Mouse (Mus musculus) liver, adult 2 months (tissue): ENCODE measurements at regions not wholly inside any gene's neighbourhood (a gene's known extent, or its start where the extent isn't known, plus 50 kb on each side); places are given as distances from the start of the nearest gene placed in this dataset.

Experiments
- DNase-seq: peaks from one replicate; pipeline ENCODE4 v3.0.0-alpha.2; 2011; ENCODE audit warnings: low read depth, low spot score; ENCODE audit errors: extremely low read depth
- H3K27ac ChIP-seq: fragments of 200-500 bp; replicated peaks from 2 replicates; pipeline ENCODE4 v1.5.1; 2012; ENCODE audit warnings: low read depth, mild to moderate bottlenecking, control low read depth, inconsistent platforms, low read length; ENCODE audit not compliant: insufficient read depth
- H3K27me3 ChIP-seq: fragments of 200-500 bp; 2 replicates; pipeline ENCODE4 v1.6.1; 2012; ENCODE audit warnings: mild to moderate bottlenecking, moderate library complexity, low read length, inconsistent platforms; ENCODE audit not compliant: control insufficient read depth, insufficient read depth
- H3K36me3 ChIP-seq: fragments of 200-500 bp; 2 replicates; pipeline ENCODE4 v1.6.1; 2012; ENCODE audit warnings: low read length, inconsistent platforms; ENCODE audit not compliant: control insufficient read depth, insufficient read depth
- H3K4me1 ChIP-seq: fragments of 200-500 bp; 2 replicates; pipeline ENCODE4 v1.6.1; 2011; ENCODE audit warnings: low read length; ENCODE audit not compliant: control insufficient read depth, insufficient read depth
- H3K4me3 ChIP-seq: fragments of 200-500 bp; 2 replicates; pipeline ENCODE4 v1.5.1; 2011; ENCODE audit warnings: low read depth, mild to moderate bottlenecking, control low read depth, low read length, moderate library complexity; ENCODE audit not compliant: insufficient read depth
- H3K79me2 ChIP-seq: fragments of 200-500 bp; 2 replicates; pipeline ENCODE4 v1.6.1; 2012; ENCODE audit warnings: inconsistent platforms, mild to moderate bottlenecking, low read length, moderate library complexity; ENCODE audit not compliant: control insufficient read depth, insufficient read depth
- H3K9ac ChIP-seq: fragments of 200-500 bp; 2 replicates; pipeline ENCODE4 v1.6.1; 2012; ENCODE audit warnings: low read depth, mild to moderate bottlenecking, control low read depth, inconsistent platforms, low read length
- CTCF ChIP-seq: fragments of 200-500 bp; IDR thresholded peaks from 2 replicates; pipeline ENCODE4 v1.5.1; 2011; ENCODE audit warnings: low read depth, low read length, control low read depth
- POLR2A ChIP-seq: fragments of 200-500 bp; IDR thresholded peaks from 2 replicates; pipeline ENCODE4 v1.6.1; 2011; ENCODE audit warnings: low read length, control low read depth; ENCODE audit not compliant: insufficient read depth; ENCODE audit errors: extremely low read depth
- WGBS: fragments of 180-500 bp; shearing (Covaris S2); methylation state at CpG from one replicate; pipeline ENCODE4 v1.1.7; 2018; 5-methylcytosine and 5-hydroxymethylcytosine counted together

GRCm38 (mm10) chr2:75469958-75470687, 188.9 kb upstream of the Hnrnpa3 start:
- H3K79me2 ChIP-seq: no peaks in the 10 kb centered on the region
- no peak overlapping the region for H3K4me3 ChIP-seq
- H3K27ac ChIP-seq: no peak overlapping the region
- no peak overlapping the region for H3K9ac ChIP-seq
- TF ChIP-seq POLR2A: no peak
- TF ChIP-seq CTCF: no peak
- H3K27me3 ChIP-seq: no peaks in the 10 kb centered on the region
- DNase-seq: no peak
- WGBS: 54% methylated on average over 15 of the region's 15 CpGs
- no peaks in the 10 kb centered on the region for H3K4me1 ChIP-seq
- H3K36me3 ChIP-seq: no peaks in the 10 kb centered on the region

DNA sequence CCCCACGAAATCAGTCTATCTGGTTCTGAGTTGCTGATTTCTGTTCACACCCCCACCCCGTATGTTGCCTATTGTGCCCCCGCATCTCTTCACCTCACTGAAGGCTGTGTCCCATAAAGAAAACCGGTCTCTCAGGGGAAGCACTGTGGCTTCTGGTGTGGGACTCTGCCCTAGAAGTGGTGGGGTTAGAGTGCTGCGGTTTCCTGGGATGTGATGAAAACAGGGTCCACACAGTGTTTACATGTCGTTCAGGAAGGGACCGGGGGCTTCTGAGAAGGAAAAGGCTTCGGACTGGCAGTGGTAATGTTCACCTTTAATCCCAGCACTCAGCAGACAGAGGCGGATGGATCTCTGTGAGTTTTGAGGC, 188.4 kb upstream of the Hnrnpa3 start:
- no peak overlapping the region for H3K4me3 ChIP-seq
- no peak overlapping the region for H3K27ac ChIP-seq
- WGBS: 66% methylated on average over 9 of the region's 9 CpGs
- no peak for DNase-seq
- no peaks in the 10 kb centered on the region for H3K27me3 ChIP-seq
- H3K36me3 ChIP-seq: no peaks in the 10 kb centered on the region
- H3K4me1 ChIP-seq: no peaks in the 10 kb centered on the region
- TF ChIP-seq CTCF: no peak
- no peak for TF ChIP-seq POLR2A
- H3K79me2 ChIP-seq: no peaks in the 10 kb centered on the region
- no peak overlapping the region for H3K9ac ChIP-seq

- H3K27me3 ChIP-seq: no peaks in the 10 kb centered on the region
- no peak overlapping the region for H3K4me3 ChIP-seq
- DNase-seq: no peak
- WGBS: 90% methylated on average over 9 of the region's 9 CpGs
- H3K36me3 ChIP-seq: no peaks in the 10 kb centered on the region
- no peak overlapping the region for H3K27ac ChIP-seq
- no peaks in the 10 kb centered on the region for H3K4me1 ChIP-seq
- no peak overlapping the region for H3K9ac ChIP-seq
- TF ChIP-seq POLR2A (no peak), CTCF (no peak)
- H3K79me2 ChIP-seq: no peaks in the 10 kb centered on the region
These were observed 186.6 kb upstream of the Hnrnpa3 start for GRCm38 (mm10) chr2:75472489-75472888.

- 65% methylated on average over 6 of the region's 6 CpGs for WGBS
- no peaks in the 10 kb centered on the region for H3K27me3 ChIP-seq
- H3K36me3 ChIP-seq: no peaks in the 10 kb centered on the region
- H3K9ac ChIP-seq: no peak overlapping the region
- H3K27ac ChIP-seq: no peak overlapping the region
- H3K4me3 ChIP-seq: no peak overlapping the region
- TF ChIP-seq CTCF: no peak
- TF ChIP-seq POLR2A: no peak
- H3K79me2 ChIP-seq: no peaks in the 10 kb centered on the region
- H3K4me1 ChIP-seq: no peaks in the 10 kb centered on the region
- no peak for DNase-seq
These were observed 184.6 kb upstream of the Hnrnpa3 start for GRCm38 (mm10) chr2:75474509-75474908.

DNA sequence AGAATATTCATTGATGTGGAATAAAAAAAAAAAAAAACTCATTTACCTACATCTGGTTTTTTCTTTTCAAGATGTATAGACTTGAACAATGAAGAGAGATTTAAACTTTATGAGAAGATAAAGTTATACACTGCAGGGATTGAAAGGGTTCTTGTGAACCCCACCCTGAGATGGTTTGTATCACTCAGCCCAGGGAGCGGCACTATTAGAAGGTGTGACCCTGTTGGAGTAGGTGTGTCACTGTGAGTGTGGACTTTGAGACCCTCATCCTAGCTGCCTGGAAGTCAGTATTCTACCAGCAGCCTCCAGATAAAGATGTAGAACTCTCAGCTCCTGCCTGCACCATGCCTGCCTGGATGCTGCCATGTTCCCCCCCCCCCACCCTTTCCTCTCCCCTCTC, 182.7 kb upstream of the Hnrnpa3 start:
- no peak for DNase-seq
- 97% methylated on average over 1 of the region's 1 CpGs for WGBS
- Histone ChIP-seq H3K4me3 (no peak overlapping the region), H3K4me1 (no peaks in the 10 kb centered on the region), H3K9ac (no peak overlapping the region), H3K36me3 (no peaks in the 10 kb centered on the region), H3K79me2 (no peaks in the 10 kb centered on the region), H3K27me3 (no peaks in the 10 kb centered on the region), H3K27ac (no peak overlapping the region)
- TF ChIP-seq CTCF (no peak), POLR2A (no peak)

- no peaks in the 10 kb centered on the region for H3K4me1 ChIP-seq
- no peak overlapping the region for H3K9ac ChIP-seq
These were observed 182.0 kb upstream of the Hnrnpa3 start for GRCm38 (mm10) chr2:75477076-75477475.

More at GRCm38 (mm10) chr2:75477076-75477475, 182.0 kb upstream of the Hnrnpa3 start:
- H3K27me3 ChIP-seq: no peaks in the 10 kb centered on the region
- H3K4me3 ChIP-seq: no peak overlapping the region
- no peaks in the 10 kb centered on the region for H3K36me3 ChIP-seq
- H3K27ac ChIP-seq: no peak overlapping the region
- no peak for DNase-seq
- WGBS: 83% methylated on average over 8 of the region's 8 CpGs
- no peak for TF ChIP-seq POLR2A
- TF ChIP-seq CTCF: no peak
- H3K79me2 ChIP-seq: no peaks in the 10 kb centered on the region
